Mouse (Mus musculus) testis, postnatal 10 days (tissue): ENCODE data around the gene Gm8660.
"Not testable (repeated sequence)": the region's sequence is repeated elsewhere in the genome, so short reads cannot be mapped to it uniquely, and the experiment has no call there.

Source experiments
- DNase-seq: peaks from one replicate; pipeline ENCODE4 v3.0.0; 2021; ENCODE audit warnings: low spot score

The Gm8660 gene

GRCm38 (mm10) chr7:22370939-22371338 is at the start of gene Gm8660:
Gene Gm8660, minus strand, starts transcription at chr7:22371039.
- DNase-seq, result not testable (repeated sequence)

GRCm38 (mm10) chr7:22413283-22413682 is 42.4 kb upstream of the Gm8660 start, which contains the start of gene Vmn1r148:
Gene Vmn1r148, plus strand, starts transcription at chr7:22413583.
- not testable (repeated sequence) for DNase-seq

GRCm38 (mm10) chr7:22329617-22330016 is 41.2 kb downstream of the Gm8660 start, which contains the start of gene Gm4187:
Gene Gm4187, minus strand, starts transcription at chr7:22329717.
- DNase-seq, result not testable (repeated sequence)
